Mouse (Mus musculus): ENCODE measurements around the gene Fam126a. TPM values are rescaled to one million over a fixed set of nuclear protein-coding genes. Genes with fewer than 3 reads are reported as not detected.

Gene Fam126a
- polyA plus RNA-seq, 1 experiment: 6.0 TPM

DNA sequence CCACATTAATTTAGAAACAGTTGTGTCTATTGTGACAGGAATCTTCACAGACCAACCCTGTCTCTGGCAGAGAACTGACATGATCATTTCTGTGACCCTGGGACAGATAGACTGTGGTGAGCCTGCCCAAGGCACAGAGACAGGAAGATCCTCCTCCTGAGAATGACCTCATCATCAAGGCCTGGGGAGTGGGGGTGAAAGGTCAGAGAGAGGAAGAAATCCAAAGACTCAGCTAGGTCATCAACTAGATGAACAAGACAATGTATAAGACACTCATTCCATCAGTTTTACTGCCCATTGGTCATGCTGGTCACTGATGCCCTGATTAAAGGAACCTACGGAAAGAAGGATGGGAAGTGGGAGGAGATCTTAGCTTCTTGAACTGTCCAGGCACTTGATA lies 3.6 kb upstream of the Fam126a start:
- WGBS: 88% methylated on average over 1 of the region's 1 CpGs
- no peak for TF ChIP-seq POLR2A (IDR thresholded peaks at IDR 0.05; ENCODE audit: low read depth, low read length)
- TF ChIP-seq CTCF (IDR thresholded peaks at IDR 0.05; ENCODE audit: extremely low read depth, insufficient read depth, insufficient read length, insufficient replicate concordance): no peak
- Histone ChIP-seq H3K36me3 (ENCODE audit: control insufficient read depth, insufficient read depth, low read length) (no peaks in the 10 kb centered on the region), H3K4me1 (ENCODE audit: control insufficient read depth, insufficient read depth, insufficient read length) (peaks cover 18% of the 10 kb centered on the region), H3K27me3 (ENCODE audit: control insufficient read depth, insufficient read depth, low read length) (no peaks in the 10 kb centered on the region), H3K27ac (ENCODE audit: insufficient read depth, low read length) (no peak overlapping the region), H3K4me3 (ENCODE audit: extremely low read depth, insufficient read depth, insufficient read length) (no peak overlapping the region)
- no peak for DNase-seq (ENCODE audit: low read depth in 1 of 2, low spot score in 2 of 2)

DNA sequence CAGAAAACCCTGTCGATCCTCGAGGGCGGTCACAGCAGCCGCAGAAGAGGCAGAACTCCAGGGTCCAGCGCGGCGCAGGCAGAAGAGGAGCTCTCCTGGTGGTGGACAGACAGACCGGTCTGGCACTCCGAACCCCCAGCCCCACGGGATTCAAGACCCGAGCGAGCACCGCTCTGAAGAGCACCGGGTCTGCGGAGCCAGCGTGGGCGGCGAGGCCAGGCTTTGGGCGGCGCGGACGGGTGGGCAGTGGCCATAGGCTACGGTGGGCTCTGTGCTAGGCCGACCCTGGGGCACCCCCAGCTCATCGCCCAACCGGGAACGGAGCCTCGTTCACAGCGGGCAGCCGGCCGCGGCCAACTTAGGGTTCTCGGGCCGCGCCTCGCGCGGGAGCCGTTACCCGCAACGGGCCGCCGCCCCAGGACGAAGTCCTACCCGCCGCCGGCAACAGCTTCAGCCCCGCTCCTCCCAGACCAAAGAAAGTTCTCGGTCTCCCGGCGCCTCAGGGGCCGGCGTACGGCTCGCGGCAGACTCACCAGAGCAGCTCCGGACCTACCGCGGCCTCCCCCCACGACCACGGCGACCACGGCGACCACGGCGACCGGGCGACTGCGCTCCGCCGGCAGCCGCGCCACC lies 428 bp downstream of the Fam126a start:
- peaks cover 9% of the 10 kb centered on the region; the same call in 1 of the 2 replicates for H3K4me1 ChIP-seq (ENCODE audit: control insufficient read depth, insufficient read depth, insufficient read length)
- under 1% methylated on average over 64 of the region's 73 CpGs for WGBS

DNA sequence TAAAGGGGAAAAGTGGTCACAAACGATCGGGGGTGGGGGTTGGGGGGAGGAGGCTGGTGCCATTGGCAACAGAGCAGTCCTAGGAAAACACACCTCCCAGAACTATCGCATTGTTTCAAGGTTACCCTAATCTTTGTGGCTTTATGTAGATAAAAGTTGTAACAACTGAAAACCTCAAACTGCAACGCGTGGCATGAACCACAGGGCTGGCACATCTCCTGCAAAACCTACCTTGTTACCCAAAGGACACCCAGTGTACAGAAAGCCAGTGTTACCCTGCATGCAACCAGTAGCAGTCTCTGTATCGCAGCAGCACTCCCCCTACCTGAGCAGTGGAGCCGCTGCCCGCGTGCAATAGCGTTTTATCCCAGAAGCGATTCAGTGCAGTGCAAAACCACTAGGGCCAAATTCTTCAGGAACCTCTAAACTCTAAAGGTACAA lies 1.1 kb downstream of the Fam126a start:
- TF ChIP-seq CTCF (IDR thresholded peaks at IDR 0.05; ENCODE audit: extremely low read depth, insufficient read depth, insufficient read length, insufficient replicate concordance): no peak; the same call in 1 of the 2 replicates
- no peak for TF ChIP-seq POLR2A (IDR thresholded peaks at IDR 0.05; ENCODE audit: low read depth, low read length)
- H3K4me3 ChIP-seq (ENCODE audit: extremely low read depth, insufficient read depth, insufficient read length): peak overlapping the region; percentile 98
- no peaks in the 10 kb centered on the region for H3K36me3 ChIP-seq (ENCODE audit: control insufficient read depth, insufficient read depth, low read length)
- H3K4me1 ChIP-seq (ENCODE audit: control insufficient read depth, insufficient read depth, insufficient read length): peaks cover 3% of the 10 kb centered on the region; the same call in 1 of the 2 replicates
- peak; percentile 55 to 58 for DNase-seq (ENCODE audit: low read depth in 1 of 2, low spot score in 2 of 2)
- 4% methylated on average over 11 of the region's 11 CpGs for WGBS
- no peaks in the 10 kb centered on the region for H3K27me3 ChIP-seq (ENCODE audit: control insufficient read depth, insufficient read depth, low read length)
- peak overlapping the region; percentile 94; the same call in 1 of the 2 replicates for H3K27ac ChIP-seq (ENCODE audit: insufficient read depth, low read length)

More for the DNA sequence above, 428 bp downstream of the Fam126a start:
- H3K36me3 ChIP-seq (ENCODE audit: control insufficient read depth, insufficient read depth, low read length): no peaks in the 10 kb centered on the region
- DNase-seq (ENCODE audit: low read depth in 1 of 2, low spot score in 2 of 2): no peak
- no peak for TF ChIP-seq CTCF (IDR thresholded peaks at IDR 0.05; ENCODE audit: extremely low read depth, insufficient read depth, insufficient read length, insufficient replicate concordance)
- no peak for TF ChIP-seq POLR2A (IDR thresholded peaks at IDR 0.05; ENCODE audit: low read depth, low read length)
- no peaks in the 10 kb centered on the region for H3K27me3 ChIP-seq (ENCODE audit: control insufficient read depth, insufficient read depth, low read length)
- H3K27ac ChIP-seq (ENCODE audit: insufficient read depth, low read length): peak overlapping the region; percentile 94
- H3K4me3 ChIP-seq (ENCODE audit: extremely low read depth, insufficient read depth, insufficient read length): peak overlapping the region; percentile 98

DNA sequence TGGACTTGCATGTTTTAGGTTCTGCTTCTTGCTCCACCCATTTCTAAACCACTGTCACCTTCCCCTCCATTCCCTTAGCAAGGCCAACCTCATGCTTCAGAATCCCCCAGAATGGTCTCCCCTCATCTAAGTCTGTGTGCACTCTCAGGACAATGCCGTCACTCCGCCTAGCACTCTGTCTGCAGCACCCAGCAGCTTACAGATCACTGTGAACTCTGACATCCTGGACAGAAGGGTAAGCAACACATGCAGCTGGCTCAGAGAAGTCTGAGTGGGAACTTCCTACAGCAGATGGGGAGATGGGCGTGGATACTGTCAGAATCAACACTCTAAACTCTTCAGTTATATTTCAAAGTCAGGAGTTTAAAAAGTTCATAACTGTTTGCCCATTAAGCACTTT lies 5.5 kb downstream of the Fam126a start:
- 81% methylated on average over 3 of the region's 3 CpGs for WGBS
- Histone ChIP-seq H3K36me3 (ENCODE audit: control insufficient read depth, insufficient read depth, low read length) (no peaks in the 10 kb centered on the region), H3K4me1 (ENCODE audit: control insufficient read depth, insufficient read depth, insufficient read length) (peaks cover 3% of the 10 kb centered on the region; the same call in 1 of the 2 replicates)

DNA sequence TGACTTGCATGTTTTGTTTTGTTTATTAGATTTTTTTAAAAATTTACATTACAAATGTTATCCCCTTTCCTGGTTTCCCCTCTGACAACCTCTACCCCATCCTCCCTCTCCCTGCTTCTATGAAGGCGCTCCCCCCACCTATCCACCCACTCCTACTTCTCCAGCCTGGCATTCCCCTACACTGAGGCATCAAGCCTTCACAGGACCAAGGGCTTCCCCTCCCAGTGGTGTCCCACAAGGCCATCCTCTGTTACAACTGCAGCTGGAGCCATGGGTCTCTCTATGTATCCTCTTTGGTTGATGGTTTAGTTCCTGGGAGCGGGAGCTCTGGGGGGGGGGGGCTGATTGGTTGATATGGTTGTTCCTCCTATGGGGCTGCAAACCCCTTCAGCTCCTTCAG lies 7.3 kb downstream of the Fam126a start:
- H3K4me3 ChIP-seq (ENCODE audit: extremely low read depth, insufficient read depth, insufficient read length): no peak overlapping the region
- H3K27me3 ChIP-seq (ENCODE audit: control insufficient read depth, insufficient read depth, low read length): no peaks in the 10 kb centered on the region
- H3K4me1 ChIP-seq (ENCODE audit: control insufficient read depth, insufficient read depth, insufficient read length): no peaks in the 10 kb centered on the region
- 92% methylated on average over 2 of the region's 2 CpGs for WGBS
- no peak for DNase-seq (ENCODE audit: low read depth in 1 of 2, low spot score in 2 of 2)
- TF ChIP-seq POLR2A (IDR thresholded peaks at IDR 0.05; ENCODE audit: low read depth, low read length) (no peak), CTCF (IDR thresholded peaks at IDR 0.05; ENCODE audit: extremely low read depth, insufficient read depth, insufficient read length, insufficient replicate concordance) (no peak)
- no peak overlapping the region for H3K27ac ChIP-seq (ENCODE audit: insufficient read depth, low read length)
- H3K36me3 ChIP-seq (ENCODE audit: control insufficient read depth, insufficient read depth, low read length): no peaks in the 10 kb centered on the region

More for the DNA sequence above, 5.5 kb downstream of the Fam126a start:
- no peak overlapping the region for H3K27ac ChIP-seq (ENCODE audit: insufficient read depth, low read length)
- no peak for DNase-seq (ENCODE audit: low read depth in 1 of 2, low spot score in 2 of 2)
- H3K27me3 ChIP-seq (ENCODE audit: control insufficient read depth, insufficient read depth, low read length): no peaks in the 10 kb centered on the region
- H3K4me3 ChIP-seq (ENCODE audit: extremely low read depth, insufficient read depth, insufficient read length): no peak overlapping the region
- TF ChIP-seq CTCF (IDR thresholded peaks at IDR 0.05; ENCODE audit: extremely low read depth, insufficient read depth, insufficient read length, insufficient replicate concordance) (no peak), POLR2A (IDR thresholded peaks at IDR 0.05; ENCODE audit: low read depth, low read length) (no peak)

DNA sequence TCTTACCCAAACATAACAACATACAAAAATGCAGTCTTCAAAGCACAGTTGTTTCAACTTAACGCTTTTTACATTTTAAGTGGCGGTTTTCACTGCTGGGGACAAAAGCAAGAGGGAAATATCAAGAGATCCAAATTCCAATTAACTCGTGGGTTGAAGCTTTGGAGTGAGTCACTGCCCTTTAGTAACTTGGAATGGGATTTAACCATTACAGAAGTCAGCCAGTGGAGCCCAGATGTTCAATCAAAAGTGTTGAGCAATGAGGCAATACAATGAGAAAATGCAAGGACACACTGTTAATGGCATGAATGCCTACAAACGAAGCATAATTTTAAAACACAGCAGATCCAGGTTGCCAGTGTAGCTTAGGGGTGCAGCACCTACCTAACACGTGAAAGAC lies 8.8 kb downstream of the Fam126a start:
- Histone ChIP-seq H3K27me3 (ENCODE audit: control insufficient read depth, insufficient read depth, low read length) (no peaks in the 10 kb centered on the region), H3K4me3 (ENCODE audit: extremely low read depth, insufficient read depth, insufficient read length) (no peak overlapping the region), H3K27ac (ENCODE audit: insufficient read depth, low read length) (no peak overlapping the region), H3K36me3 (ENCODE audit: control insufficient read depth, insufficient read depth, low read length) (no peaks in the 10 kb centered on the region), H3K4me1 (ENCODE audit: control insufficient read depth, insufficient read depth, insufficient read length) (no peaks in the 10 kb centered on the region)
- DNase-seq (ENCODE audit: low read depth in 1 of 2, low spot score in 2 of 2): no peak
- WGBS: 89% methylated on average over 5 of the region's 5 CpGs
- no peak for TF ChIP-seq POLR2A (IDR thresholded peaks at IDR 0.05; ENCODE audit: low read depth, low read length)
- TF ChIP-seq CTCF (IDR thresholded peaks at IDR 0.05; ENCODE audit: extremely low read depth, insufficient read depth, insufficient read length, insufficient replicate concordance): no peak

DNA sequence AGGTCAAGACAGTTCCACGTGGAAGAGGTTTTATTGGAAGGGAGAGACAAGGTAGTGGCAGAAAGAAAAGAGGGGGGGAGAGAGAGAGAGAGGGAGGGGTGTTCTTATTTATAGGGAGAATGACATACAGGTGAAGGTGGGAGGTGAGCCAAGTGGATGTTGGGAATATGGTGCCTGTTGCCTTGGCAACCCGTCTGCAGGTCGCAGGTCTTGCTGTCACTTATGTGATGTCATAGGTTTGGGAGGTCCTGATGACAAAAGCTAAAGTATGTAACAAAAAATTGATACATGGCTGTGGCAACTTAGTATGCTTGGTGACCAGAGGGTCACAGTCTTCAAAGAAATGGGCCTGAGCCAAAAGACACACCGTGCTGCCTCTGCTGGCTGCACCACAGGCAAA lies 10.1 kb downstream of the Fam126a start:
- no peaks in the 10 kb centered on the region for H3K27me3 ChIP-seq (ENCODE audit: control insufficient read depth, insufficient read depth, low read length)
- no peaks in the 10 kb centered on the region for H3K4me1 ChIP-seq (ENCODE audit: control insufficient read depth, insufficient read depth, insufficient read length)
- WGBS: 95% methylated on average over 4 of the region's 4 CpGs
- TF ChIP-seq CTCF (IDR thresholded peaks at IDR 0.05; ENCODE audit: extremely low read depth, insufficient read depth, insufficient read length, insufficient replicate concordance): no peak
- H3K36me3 ChIP-seq (ENCODE audit: control insufficient read depth, insufficient read depth, low read length): no peaks in the 10 kb centered on the region
- H3K4me3 ChIP-seq (ENCODE audit: extremely low read depth, insufficient read depth, insufficient read length): no peak overlapping the region
- no peak overlapping the region for H3K27ac ChIP-seq (ENCODE audit: insufficient read depth, low read length)
- no peak for DNase-seq (ENCODE audit: low read depth in 1 of 2, low spot score in 2 of 2)

All from spleen, adult 2 months (tissue).